Mouse (Mus musculus) c-Kit-positive CD71-negative TER-119-negative erythroid progenitor cells, embryonic 14.5 days (primary cell): ENCODE measurements around the gene Lclat1.
A peak's percentile ranks its signal among the peaks of the same experiment; 100 is the strongest.
"Not testable (repeated sequence)": the region's sequence is repeated elsewhere in the genome, so short reads cannot be mapped to it uniquely, and the experiment has no call there.

Experiments used
- DNase-seq: peaks from one replicate; pipeline ENCODE4 v3.0.0-alpha.2; 2013; ENCODE audit warnings: low read depth

Gene Lclat1

DNA sequence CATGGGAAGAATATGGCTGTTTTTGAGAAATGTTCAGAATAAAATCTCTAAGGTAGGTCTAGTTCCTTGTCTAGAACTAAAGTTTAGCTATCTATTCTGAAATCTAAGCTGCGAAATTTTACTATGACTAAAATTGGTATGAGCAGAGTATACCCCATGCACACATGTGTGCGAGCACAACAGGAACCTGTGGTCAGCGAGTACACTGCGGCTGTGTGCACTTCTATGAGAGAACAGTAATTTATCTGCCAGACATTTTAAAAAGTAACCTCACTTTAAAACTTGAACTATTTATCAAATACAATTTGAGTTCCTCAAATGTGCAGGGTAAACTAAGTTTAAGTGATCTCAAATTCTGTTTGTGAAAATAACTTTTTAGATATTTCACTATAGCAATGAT, 34.2 kb downstream of the Lclat1 start:
- DNase-seq = no peak

DNA sequence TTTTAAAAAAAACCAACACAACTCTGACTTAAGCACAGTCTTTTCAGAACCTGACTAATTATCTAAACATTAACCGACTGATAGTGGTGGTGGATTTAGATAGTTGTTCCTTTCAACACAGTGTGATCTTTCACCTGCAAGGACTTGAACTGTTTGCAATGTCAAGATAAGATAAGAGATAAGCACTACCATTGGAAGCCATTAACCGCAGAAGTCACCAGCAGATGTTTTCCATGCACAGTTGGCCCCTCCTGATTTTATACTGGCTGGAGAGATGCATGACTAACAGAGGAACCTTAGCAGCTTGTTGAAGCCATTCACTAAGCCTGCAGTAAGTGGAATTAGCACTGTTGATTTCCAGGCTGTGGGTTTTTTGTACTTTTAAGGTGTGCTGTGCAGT, 34.7 kb downstream of the Lclat1 start:
- peak; percentile 47 for DNase-seq

DNA sequence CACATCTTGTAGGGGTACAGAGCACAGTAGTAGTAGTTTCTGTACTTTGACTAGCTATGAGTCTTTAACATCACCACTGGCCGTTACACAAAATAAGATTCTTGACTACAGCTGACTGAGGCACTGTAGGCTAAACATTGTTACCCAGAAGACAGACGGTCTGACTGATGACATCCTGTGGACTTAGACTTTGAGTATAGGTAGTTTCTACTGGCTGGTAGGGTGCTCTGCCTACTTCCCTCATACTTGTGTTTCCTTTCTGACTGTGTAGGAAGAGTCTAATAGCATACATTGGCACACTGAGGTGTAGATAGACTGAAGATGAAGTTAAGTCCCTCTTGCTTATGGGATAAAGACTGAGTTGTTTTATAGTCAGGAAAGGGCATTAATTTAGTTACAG, 37.6 kb downstream of the Lclat1 start:
- no peak for DNase-seq

DNA sequence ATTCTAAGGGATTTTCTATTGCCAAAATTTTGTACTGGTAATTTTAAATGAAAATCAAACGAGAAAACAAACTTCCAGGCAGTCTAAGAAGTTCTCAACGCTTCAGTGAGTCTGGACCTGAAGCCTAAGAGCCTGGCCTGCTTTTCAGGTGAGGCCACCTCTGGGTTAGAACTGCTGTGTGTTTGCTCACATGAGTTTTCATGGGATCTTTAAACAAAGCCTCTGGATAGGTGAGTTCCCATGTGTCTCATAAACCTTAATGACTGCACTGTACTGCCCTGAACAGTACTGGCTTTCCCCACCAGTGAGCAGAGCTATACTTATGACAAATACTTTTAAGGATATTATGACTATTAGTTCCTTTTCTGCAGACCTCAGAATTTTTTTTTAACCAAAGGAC, 40.8 kb downstream of the Lclat1 start:
- DNase-seq = no peak

DNA sequence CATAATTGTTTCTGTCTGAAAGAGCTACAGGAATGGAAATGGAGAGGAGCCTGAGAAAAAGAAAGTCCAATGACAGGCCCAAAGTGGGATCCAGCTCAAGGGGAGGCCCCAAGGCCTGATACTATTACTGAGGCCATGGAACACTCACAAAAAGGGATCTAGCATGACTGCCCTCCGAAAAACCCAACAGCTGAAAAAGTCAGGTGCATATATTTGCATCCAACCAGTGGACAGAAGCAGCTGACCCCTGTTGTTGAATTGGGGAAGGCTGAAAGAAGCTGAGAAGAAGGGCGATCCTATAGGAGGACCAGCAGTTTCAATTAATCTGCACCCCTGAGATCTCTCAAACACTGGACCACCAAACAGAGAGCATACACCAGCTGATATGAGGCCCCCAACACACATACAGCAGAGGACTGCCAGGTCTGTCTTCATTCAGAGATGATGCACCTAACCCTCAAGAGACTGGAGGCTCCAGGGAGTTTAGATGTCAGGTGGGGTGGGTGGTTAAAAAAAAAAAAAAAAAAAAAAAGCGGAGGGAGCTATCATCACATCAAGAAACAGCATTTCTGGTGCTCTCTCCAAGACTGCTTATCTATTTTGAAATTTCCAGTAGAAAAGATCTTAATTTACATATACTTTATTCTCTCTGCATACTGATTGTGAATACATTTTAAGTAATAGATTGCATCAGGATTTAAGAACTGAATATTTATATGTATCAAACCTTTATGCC, 45.2 kb downstream of the Lclat1 start:
- DNase-seq = not testable (repeated sequence)

DNA sequence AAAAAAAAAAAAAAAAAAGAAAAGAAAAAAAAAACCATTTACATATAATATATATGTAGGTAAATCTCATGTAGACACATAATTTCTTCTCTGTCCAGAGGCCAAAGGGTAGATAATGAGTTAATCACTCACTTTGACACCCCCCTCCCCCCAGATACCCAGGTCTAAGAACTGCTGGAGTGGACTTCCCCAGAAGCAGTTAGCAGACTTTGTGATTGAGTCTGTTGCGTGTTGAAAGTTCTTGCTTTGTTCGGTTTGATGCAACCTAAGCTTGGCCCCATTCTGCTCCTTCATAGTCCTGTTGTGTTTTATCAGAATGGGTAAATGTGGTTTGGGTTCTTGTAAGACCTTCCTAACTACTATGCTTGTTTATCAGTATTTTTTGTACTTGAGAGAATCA, 45.9 kb downstream of the Lclat1 start:
- DNase-seq = no peak

DNA sequence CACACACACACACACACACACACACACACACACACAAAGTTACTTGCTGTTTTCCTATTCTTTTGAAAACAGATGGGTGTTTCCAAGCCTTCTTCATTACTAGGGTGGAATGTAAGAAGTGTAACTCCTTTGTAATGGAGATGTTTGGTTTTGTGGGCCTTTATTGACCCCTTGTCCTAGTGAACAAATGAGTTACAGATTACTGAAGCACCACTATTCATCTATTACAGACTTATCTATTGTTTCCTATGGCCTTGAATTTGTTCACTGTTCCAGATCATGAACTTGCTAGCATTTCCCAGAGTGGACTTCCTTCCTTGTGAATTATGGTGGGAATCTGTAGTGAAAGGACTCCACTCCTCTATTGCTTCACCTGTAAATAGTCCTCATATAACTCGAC, 48.8 kb downstream of the Lclat1 start:
- DNase-seq = no peak

DNA sequence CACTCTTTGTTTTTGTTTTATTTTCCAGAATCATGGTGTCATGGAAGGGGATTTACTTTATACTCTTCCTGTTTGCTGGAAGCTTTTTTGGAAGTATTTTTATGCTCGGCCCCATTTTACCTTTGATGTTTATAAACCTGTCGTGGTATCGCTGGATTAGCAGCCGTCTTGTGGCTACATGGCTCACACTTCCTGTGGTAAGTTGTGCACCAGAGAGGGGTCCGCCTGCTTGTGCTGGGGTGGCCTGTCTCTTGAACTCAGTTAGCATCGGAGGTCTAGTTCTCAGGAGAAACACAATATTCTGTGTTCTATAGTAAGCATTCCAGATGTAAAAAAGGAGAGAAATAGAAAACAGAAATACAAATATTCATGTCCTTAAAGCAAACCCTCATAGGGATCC, 54.0 kb downstream of the Lclat1 start:
- no peak for DNase-seq

DNA sequence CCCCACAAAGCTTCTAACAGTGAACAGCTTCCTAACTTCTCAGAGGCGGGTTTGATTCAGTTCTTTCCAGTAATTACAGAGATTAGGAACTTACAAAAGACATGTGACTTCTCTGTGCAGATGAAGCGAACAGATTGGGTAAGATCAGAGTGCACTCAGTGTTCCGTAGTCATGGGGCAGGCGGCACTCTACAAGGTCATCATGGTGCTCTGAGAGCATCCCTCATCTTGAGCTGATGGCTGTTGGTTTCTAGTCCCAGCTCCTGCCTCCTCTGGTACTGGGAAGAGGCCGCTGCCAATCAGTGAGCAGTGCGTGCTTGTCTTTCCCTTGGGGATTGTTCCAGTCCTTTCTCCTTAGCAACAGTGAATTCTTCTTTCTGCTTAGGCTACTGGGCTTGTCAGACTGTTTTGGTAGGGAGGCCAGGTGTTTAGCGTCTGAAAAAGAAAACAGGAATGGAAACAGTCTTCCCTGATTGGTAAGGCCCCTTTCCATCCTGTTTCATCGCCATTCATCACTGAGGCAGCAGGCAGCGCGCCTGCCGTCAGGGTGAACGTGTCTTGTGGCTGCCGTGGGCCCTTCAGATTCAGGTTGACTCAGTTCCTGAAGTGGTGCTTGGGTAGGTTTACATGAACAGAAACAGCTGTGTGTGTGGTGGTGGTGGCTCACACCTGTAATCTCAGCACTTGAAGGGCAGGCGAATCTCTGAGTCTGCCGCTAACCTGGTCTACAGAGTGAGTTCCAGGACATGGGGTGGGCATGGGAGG, 54.8 kb downstream of the Lclat1 start:
- no peak for DNase-seq

DNA sequence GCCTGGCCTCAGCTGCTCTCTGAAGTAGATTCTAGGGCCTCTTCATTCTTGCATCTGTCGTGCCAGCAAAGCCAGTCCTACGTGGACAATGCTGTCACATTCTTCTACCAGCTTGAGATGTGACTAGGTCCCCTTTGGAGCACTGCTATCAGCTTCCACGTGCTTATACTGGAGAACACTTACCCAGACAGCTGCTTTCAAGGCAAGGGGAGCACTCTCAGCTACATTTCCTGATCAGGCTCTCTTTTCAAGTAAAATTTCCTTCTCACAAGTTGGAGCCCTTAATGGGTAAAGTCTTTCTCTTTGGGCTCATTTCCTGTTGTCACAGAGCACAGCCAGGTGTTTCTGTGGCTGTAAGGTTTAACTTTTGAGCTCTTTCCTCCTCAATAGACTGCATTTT, 55.8 kb downstream of the Lclat1 start:
- DNase-seq = no peak

DNA sequence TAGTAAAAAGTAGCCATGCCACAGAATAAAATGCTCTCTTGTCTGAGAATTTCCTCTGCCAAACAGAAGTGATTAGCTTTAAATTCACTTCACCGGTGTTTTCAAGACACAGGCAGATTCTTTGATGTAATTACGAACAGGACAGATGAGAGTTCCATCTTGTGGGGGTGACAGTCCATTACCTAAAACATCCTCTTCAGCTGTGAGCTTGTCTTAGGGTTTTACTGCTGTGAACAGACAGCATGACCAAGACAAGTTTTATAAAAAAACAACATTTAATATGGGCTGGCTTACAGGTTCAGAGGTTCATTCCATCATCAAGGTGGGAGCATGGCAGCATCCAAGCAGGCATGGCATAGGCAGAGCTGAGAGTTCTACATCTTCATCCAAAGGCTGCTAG, 56.3 kb downstream of the Lclat1 start:
- no peak for DNase-seq

DNA sequence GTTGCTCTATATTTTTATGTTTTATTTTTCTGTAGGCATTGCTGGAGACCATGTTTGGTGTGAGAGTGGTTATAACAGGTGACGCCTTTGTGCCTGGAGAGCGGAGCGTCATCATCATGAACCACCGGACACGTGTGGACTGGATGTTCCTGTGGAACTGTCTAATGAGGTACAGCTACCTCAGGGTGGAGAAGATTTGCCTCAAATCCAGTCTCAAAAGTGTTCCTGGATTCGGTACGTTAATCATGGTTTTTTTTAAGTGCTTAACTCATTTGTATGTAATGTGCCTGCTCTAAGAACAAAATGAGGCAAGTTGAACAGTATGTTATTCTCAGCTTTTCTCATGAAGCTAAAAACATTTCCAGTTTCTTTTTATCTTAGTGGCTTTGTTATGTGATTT, 61.7 kb downstream of the Lclat1 start:
- no peak for DNase-seq

DNA sequence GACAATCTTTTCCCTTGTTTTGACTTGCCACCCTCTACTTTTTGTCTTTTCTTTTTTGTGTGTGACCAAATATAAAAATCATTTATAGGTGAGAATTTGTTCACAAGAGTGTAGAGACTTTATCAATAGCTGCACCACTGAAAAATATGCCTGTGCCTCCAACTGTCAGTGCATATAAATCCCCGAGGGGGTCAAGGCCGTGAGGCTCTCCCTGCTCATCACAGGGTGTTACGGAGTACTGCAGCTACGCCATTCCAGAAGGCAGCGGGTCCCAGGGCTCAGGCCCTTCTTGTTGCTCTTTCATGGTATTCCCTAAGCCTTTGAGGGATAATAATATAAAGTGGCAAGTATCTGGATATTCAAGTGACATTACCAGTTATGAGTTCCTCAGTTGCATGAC, 62.4 kb downstream of the Lclat1 start:
- no peak for DNase-seq

DNA sequence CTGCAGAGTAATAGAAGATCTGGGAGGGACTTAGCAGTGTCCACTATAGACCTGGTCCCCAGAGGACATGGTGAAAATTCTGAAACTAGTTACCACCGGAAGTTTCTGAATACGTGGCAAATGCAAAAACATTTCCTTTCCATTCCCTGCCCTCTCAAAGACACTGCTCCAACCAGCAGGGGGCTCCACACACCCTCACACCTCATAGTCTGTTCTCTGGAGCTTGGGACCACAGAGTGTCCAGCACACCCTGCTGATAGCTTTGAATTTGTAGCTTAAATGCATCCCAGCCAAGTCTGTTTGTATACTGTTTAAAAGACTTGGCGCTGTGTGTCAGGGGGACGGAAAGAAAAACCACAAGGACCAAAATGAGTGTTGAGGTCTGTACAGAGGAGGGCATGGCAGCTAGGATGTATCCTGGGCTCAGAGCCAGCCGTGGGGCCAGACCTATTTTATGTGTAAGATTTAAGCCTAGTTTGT, 66.3 kb downstream of the Lclat1 start:
- peak; percentile 35 for DNase-seq

DNA sequence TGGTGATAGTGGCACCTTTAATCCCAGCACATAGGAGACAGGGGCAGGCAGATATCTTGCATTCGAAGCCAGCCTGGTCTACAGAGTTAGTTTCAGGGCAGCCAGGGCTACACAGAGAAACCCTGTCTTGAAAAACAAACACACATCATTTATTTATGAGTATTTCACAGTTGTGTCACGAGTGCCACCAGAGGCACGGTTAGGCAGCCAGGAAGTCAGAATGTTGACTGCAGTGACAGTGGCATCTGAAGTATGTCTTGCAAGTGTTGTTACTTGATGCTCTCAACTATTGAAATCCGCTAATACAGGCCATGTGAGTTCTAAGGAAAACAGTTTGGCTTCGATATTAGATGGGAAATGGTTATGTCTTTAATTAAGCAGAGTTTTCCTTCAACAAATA, 67.9 kb downstream of the Lclat1 start:
- no peak for DNase-seq

DNA sequence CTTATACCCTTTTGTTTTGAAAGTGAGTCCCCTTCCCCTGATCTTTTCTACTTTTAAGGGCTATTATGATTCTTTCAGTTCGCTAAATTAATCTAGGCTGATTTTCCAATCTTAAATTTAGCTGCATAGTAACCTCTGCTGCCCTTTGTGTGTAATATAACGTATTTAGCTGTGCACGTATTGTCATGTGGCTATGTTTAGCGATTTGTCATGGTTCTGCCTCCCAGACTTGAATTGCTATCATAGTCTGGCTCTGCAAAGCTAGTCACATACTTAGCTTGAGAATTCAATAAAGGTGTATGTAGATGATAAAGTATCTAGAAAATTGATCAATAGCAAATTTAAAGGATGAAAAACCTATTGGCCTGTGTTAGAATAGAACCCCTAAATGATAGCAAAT, 69.3 kb downstream of the Lclat1 start:
- no peak for DNase-seq

DNA sequence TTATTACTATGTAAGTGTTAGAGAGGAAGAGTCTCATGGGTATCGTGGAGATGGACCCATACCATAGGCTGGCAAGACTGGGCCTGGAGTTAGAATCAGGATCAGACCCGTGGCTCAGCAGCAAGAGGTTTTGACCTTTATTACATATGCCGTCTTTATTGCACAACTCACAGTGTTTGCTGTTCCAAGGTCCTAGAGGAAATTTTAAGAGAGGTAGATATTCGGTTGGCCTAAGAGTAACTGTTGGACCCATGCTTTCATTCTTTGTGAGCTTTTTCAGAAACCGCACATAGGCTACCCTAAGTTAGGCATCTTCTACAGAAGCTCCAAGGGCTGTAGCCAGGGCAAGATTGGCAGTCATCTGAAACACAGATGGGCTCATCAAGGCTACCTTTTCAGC, 79.1 kb downstream of the Lclat1 start:
- DNase-seq = no peak

DNA sequence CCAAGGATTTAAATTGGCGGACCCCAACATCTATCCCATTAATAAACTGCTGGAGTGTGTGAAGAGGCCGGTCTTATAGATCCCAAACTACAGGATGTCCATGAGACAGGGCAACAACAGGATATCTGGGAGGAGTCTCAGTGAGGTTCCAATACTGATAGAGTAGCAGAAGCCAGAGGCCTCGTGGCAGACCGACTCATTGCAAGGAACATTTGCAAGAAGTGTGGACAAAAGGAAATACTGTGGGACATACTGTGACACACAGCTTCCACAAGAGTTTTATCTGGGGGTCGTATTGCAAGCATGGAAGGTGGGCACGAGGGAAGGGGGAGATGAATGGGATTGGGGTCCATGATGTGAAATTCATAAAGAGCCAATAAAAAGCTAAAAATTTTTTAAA, 86.4 kb downstream of the Lclat1 start:
- DNase-seq = no peak

DNA sequence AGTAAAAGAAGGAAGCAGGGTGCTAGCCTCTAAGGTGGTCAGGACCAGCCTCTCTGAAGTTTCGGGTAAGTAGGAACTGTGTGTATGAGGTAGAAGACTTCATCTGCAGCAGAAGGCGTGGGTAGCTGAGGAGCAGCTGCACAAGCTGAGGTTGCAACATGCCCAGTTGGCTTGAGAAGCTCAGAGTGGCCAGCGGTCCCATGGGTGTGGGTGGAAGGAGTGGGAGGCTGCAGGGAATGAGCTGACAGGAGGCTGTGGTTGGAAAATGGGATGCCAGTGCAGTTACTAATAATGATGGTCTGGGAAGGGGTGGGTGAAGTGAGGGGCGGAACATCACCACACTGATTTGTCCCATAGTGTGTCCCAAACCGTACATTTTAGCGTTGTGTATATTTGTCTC, 86.8 kb downstream of the Lclat1 start:
- no peak for DNase-seq

DNA sequence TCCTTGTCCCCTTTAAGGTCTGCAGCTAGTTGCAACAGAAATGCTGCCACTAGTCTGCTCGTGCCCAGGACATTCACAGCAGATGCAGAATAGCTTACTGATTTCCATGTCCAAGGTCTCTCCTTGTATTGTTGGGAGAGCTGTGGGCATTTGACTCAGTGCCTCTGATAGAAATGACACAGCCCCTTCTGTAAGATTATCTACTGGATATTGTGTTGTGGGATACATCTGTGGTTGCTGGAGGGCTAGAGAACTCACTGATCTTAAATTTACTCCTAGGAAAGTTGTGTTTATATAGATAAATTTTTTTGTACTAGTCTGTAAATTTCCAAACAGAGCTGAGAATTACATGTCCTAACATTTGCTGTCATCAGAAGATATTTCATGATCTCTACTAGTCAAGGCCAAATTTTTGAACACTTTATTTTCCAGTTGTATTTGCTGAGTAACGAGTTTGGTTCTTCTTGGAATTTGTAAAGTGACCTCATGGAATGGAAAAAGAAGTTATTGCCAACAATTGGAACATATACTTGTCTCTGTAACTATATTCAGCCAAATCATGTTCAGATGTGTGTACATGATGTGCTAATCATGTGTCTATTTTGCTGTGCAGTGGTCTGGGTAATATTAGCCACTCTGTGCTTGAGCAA, 87.4 kb downstream of the Lclat1 start:
- DNase-seq = no peak

DNA sequence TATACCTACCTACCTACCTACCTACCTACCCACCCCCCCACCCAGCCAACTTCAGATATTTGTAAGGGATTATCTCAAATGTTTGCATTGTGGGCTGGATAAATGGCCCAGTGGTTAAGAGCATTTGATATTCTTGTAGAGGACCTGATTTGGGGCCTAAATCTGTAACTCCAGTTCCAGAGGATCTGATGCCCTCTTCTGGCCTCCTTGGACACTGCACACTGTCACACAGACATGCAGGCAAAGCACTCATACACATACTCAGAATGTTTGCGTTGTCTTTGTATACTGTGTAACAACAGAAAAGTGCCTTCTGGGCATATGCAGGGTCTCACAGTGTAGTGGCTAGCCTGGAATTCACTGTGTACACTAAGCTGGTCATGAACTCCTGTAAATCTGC, 88.4 kb downstream of the Lclat1 start:
- DNase-seq = no peak

DNA sequence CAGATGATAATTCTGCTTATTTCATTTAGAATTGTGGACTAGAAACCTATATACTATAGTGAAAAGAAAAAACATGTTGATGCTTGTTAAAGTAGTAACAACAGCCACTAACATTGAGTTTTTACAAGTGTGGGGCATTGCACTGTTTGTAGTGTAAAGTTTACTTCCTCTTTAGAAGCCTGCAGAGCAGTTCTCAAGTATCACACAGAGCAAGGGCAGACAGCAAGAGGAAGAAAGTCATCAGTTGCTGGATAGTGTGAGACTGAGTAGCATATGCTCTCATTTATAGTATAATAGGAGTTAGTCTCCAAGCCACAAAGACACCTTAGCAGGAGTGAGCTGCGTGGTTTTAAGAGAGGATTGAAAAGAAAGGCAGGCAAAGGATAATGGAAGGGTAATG, 89.9 kb downstream of the Lclat1 start:
- DNase-seq = no peak

DNA sequence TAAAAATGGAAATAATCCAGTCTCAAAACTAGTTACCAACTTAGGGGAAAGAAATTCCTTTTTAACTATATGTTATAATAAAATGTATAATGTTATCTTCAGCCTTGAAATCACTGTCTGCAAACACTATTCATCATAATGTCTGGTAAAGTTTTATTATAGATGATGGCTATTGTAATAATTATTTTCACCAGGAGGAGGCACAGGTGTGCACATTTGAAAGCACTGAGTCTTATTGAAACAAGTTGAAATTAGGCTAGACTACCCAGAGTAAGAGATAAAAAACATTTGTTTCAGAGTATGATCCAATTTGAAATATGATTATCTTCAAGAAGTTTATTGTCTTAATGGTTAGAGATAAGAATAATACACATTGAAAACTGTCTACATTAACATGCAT, 91.6 kb downstream of the Lclat1 start:
- DNase-seq = no peak
